Mouse (Mus musculus) liver, adult 2 months (tissue): ENCODE measurements around the gene Rpl26.

ENCODE experiments used
- CTCF ChIP-seq: fragments of 200-500 bp; IDR thresholded peaks from 2 replicates; pipeline ENCODE4 v1.5.1; 2011; ENCODE audit warnings: low read depth, low read length, control low read depth
- POLR2A ChIP-seq: fragments of 200-500 bp; IDR thresholded peaks from 2 replicates; pipeline ENCODE4 v1.6.1; 2011; ENCODE audit warnings: low read length, control low read depth; ENCODE audit not compliant: insufficient read depth; ENCODE audit errors: extremely low read depth

- TF ChIP-seq POLR2A (no peak), CTCF (no peak)
These were observed 12.7 kb upstream of the Rpl26 start for GRCm38 (mm10) chr11:68888653-68889052.
